Mouse (Mus musculus): Measurements from ENCODE around the gene Pop5.

DNA sequence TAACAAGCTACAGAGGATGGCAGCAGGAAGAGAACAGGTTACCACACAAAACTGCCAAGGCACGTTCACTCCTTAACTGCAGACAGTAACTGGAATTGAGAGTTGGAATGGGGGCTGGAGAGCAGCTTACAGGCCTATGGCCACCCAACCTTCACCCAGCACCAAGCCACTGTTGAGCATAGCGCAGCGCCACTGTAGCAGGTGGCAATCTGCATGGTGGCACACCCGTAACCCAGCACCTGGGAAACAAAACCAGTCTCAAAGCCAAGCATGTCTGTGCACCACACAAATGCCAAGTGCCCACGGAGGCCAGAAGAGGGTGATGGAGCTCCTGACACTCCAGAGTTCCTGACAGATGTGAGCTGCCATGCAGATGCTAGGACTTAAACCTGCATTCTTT, 30.7 kb downstream of the Pop5 start:
- no peak for TF ChIP-seq POLR2A (IDR thresholded peaks at IDR 0.05; ENCODE audit: borderline replicate concordance, low read depth, low read length)
- no peak for TF ChIP-seq CTCF (IDR thresholded peaks at IDR 0.05; ENCODE audit: low read depth, low read length)

All from bone marrow macrophage, adult 2 months (primary cell).